Mouse (Mus musculus) layer of hippocampus, postnatal 14 days (tissue): ENCODE measurements around the gene Ripor2. TPM values are rescaled to one million over a fixed set of nuclear protein-coding genes. Genes with fewer than 3 reads are reported as not detected.

Experiments used
- DNase-seq, 2 experiments: peaks; one replicate each; pipeline ENCODE4 v3.0.0; 2021 to 2022; ENCODE audit warnings: low spot score in 2 of 2, mixed read lengths in 1 of 2
- total RNA-seq, 2 experiments: library from RNA; stranded (reverse); gene quantifications; 2 replicates each; pipeline ENCODE4 v1.2.3; 2021

Ripor2 gene
- total RNA-seq, 2 experiments from 2014 or later = 66.1 to 68.3 TPM

DNA sequence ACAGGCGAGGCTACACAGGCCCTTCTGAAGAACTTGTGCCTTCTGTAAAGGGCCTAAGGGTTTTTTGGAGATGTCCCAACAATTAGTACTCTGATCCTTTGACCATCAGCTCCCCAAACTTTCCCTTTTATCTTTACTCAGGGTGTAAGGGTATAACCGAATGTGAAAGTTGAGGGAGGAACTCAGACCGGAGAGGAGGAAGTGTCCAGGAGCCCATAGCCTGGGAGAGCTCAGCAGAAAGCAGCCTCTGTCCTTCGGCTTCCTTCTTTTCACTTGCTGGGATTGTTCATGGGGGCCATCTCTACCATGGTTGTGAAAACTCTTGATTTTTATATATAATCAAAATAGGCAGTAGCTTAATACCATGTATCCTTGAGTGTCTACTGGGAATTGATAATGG lies 116.8 kb downstream of the Ripor2 start:
- no peak for DNase-seq

DNA sequence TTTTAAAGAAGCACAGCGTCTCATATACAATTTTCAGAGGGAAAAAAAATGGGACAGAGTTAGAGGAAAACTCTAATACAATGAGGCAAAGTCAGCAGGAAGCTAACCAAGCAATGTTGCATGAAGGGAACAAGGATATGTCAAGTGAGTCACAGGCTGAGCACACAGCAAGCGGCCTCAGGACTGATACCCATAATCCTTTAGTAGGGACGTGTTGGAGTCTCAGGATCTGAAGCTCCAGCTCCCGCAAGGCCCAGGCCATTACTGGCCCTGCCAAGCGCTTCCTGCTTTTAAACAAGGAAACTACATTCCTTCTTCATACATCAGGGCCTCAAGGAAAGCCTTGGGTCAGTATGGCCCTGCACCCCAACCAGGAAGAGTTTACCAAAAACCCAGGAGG lies 120.1 kb downstream of the Ripor2 start:
- DNase-seq = no peak

DNA sequence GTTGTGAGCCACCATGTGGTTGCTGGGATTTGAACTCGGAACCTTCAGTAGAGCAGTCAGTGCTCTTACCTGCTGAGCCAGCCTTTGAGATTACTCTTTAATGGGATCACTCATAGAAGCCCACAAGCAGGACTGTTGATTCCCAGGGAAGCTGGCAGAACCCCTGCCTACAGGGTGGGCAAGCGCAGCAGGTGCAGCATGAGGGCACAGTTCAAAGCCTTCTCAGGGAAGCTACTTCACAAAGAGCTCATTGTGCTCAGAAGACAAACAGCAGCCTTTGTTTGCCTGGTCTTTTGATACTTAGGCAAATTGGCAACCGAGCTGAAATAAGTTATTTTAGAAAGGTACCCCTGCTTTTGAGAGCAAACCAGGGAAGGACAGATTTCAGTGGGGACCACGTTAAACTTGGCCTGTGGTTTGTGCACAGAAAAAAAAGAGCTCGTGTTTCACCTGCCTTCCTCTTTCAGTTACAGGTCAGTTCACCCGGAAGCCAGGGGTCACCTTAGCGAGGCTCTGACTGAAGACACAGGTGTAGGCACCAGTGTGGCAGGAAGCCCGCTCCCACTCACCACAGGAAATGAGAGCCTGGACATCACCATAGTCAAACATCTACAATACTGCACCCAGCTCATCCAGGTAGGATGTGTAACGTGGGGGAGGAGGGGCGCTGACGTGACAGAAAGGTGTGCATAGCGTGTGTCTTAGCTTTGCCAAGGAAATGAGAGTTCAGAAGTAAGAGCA lies 127.8 kb downstream of the Ripor2 start:
- no peak for DNase-seq

DNA sequence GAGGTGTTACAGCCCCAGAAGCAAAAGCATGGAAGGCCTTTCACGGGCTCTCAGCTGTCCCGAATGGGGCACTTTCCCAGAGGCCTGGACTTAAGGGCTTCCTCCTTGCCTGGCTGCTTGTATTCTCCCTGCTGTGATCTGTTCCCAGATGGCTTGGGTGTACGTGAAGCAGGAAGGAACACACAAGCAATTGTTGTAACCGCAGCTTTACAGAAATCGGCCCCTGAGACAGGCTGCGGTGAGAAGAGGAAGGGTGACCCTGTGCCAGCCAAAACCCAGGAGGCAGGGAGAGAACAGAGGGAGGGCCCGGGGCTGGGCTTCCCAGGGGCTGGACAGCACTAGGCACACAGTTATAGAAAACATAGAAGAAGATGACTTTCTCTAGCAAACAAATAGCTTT lies 129.0 kb downstream of the Ripor2 start:
- no peak for DNase-seq

DNA sequence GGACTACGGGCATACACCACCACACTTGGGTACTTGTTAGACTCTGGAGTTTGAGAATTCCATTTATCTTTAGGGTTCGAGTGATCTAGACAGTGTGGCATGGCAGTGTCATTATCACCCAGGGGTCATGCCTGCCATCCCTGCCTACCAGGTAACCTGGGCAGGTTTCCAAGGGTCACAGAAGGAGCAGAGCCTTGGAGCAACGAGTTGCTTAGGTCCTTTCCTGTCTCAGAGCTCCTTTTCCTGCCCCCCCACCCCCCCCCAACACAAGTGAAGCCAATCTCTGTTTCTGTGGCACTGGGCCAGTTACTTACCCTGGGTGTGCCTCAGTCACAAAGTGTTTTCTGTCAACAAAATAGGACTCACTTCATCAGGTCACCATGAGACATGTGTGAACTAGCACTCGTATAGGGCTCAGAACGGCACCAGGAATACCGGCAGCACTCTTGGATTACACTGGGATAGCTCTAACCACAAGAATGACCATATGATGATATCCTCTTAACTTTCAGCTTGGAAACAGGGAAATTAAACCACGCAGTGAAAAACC lies 130.7 kb downstream of the Ripor2 start:
- DNase-seq = no peak

DNA sequence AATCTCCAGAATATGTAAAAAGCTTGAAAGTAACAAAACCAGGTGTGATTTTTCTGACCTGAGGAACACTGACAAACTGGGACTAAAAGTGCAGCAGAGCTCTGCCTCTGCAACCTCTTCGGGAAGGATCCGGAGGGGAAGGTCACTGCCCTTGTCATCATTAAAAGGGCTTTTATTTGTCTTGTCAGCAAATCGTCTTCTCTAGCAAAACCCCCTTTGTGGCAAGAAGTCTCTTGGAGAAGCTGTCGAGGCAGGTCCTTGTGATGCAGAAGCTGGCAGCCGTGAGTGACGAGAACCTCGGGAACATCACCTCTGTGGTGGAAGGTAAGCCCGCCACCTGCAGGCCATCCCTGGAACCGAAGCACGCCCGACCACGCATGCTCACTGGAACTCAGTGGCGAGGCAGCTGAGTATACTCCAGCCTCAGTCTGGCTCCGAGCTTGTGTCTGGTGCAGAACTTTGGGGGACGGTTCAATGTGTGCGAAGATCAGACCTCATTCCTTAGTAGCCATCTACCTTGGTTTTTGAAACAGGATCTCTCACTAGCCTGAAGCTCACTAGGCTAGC lies 131.5 kb downstream of the Ripor2 start:
- peak; percentile 90 to 92 for DNase-seq

DNA sequence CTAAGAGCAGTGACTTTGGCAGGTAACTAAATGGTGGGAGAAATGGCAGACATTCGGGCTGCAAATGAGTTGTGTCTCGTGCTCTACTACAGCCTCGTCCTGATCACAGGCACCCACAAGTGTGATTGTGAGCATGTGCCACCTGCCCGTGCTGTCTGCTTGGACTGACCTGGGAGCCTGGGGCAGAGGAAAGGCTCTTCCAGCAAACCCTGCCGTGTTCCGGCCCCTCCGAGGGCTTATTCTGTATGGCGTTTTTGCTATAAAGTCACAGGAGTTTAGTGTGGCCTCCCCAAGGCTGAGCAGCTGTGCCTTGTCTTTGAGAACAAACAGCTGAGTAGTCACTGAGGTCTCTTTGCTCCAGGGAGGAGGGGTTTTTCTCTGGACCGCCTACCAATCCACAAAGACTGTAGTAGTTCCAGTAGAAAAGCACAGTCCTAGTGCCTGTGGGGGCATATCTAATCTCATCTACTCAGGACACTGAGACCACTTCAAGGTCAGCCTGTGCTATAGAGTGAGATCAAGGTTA lies 132.4 kb downstream of the Ripor2 start:
- no peak for DNase-seq

GRCm38 (mm10) chr13:24715601-24716000 lies 133.6 kb downstream of the Ripor2 start:
- DNase-seq = no peak

- DNase-seq = no peak
Observed at GRCm38 (mm10) chr13:24716441-24716840, 134.5 kb downstream of the Ripor2 start.

DNA sequence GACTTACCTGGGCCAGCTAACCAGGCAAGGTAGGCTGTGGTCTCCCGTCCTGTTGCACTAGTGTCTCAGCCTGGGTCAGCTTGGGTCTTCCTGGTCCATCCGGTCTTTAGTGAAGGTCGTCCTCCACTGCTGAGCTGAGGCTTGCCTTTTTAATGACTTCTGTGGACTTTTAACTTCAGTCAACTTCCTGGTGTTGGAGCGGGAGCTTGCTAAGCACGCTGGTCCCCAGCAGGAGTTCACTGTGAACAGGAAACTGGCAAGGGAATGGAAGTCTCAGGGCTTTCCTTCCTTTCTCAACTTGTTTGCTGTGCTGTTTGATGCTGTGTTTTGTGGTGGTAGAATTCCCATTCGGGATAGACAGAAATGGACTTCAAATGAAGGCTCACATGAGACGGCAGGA lies 135.7 kb downstream of the Ripor2 start:
- DNase-seq = no peak

DNA sequence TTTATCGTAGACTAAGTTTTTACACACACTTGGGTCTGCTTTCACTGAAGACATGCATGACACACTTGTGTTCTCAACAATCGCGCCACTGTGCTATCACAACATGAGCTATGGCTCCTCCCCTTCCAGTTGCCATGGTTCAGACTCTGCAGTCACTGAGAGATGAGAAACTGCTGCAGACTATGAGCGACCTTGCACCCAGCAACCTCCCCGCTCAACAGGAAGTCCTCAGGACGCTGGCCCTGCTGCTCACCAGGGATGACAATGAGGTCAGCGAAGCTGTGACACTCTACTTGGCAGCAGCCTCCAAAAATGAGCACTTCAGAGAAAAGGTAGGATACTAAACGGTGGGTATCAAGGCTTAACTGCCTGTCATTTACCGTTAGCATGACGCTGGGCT lies 139.5 kb downstream of the Ripor2 start:
- DNase-seq = no peak

DNA sequence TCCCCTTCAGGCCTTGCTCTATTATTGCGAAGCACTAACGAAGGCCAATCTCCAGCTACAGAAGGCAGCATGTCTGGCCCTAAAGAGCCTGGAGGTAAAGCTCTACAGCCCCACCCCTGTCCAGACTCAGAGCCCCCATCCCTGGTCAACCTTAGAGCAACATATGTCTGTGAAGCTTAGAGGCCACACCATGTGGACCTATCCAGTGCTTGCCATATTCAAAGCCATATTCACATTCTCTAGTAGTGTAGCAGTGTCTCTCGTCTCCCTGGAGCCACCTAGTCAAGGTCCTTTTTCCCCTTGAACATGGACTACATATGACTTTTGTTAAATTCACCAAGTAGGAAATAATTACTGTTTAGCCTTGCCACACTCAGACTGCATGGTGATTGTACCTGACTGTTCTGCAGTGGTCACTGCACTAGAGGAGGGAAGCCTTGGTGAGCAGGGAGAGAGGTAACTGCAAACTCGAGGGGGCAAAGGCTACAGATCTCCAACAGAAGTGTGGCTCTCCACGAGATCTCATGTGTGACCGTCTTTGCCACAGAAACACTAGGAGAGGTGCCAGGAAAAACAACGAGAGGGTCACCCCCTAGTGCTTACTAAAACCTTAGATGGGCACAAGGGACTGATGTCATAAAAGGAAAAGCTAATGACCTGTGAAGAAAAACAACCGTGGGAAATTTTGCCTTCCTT lies 141.9 kb downstream of the Ripor2 start:
- no peak for DNase-seq

GRCm38 (mm10) chr13:24724395-24724759 lies 142.4 kb downstream of the Ripor2 start:
- DNase-seq = no peak

- DNase-seq = no peak
Observed at GRCm38 (mm10) chr13:24729128-24729527, 147.1 kb downstream of the Ripor2 start.

DNA sequence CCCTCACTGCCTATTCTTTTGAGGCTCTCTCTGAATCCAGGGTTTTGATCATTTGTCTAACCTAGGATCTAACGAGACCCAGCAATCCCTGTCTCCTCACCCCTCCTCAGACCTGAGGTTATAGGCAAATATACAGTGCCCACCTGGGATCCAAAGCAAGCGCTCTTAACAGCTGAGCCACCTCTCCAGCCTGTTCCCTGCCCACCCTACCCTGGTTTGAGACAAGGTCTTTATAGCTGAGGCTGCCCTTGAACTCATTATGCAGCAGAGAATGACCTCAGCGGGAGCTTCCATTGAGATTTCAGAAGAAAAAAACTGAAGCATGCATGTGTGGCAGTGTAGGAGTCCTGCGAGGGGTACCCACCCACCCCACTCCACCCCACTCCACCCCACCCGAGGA lies 152.5 kb downstream of the Ripor2 start:
- DNase-seq = no peak

DNA sequence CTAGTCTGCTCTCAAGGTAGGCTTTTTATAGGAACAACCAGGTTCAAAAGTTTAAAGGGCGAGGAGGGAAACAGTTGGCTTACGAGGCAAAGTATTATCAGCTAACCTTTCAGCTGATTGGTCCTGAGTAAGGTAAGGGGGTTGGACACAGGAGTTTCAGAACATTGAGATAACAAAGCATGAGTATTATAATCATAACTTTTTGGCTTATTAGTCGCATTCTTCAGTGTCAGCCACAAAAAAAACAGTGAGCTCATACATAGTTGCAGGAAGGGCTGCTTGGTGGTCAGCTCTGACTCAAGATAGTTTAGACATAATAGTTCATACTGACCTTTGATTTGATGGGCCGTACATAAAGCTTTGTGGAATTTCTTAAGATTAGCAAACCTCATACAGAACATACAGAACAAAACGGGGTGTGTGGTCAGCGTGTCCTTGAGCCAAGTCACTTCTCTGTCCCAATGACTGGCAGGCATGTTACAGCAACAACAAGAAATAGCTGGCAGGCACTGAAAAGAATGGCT lies 153.7 kb downstream of the Ripor2 start:
- DNase-seq = no peak

GRCm38 (mm10) chr13:24741028-24741427 lies 159.0 kb downstream of the Ripor2 start, which contains the start of gene Armh2:
Gene Armh2, plus strand, starts transcription at chr13:24741232.
- DNase-seq = no peak

DNA sequence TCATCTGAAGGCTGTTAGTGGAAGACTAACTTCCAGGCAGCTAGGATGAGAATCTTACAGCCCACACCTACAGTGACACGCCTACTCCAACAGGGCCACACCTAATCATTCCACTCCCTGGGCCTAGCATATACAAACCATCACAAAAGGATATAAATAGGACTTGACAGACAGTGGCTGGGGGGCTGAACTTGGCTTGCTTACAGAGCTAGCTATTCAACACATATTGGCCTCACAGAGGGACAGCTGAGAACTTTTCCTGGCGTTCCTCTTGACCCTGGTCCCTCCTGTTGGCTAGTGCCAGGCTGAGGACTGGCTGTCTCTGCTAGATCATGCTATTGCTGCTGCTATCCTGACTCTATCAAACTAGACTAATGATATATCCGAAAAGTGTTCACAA lies 165.8 kb downstream of the Ripor2 start:
- no peak for DNase-seq

- no peak for DNase-seq
Observed at GRCm38 (mm10) chr13:24750807-24751206, 168.8 kb downstream of the Ripor2 start.

DNA sequence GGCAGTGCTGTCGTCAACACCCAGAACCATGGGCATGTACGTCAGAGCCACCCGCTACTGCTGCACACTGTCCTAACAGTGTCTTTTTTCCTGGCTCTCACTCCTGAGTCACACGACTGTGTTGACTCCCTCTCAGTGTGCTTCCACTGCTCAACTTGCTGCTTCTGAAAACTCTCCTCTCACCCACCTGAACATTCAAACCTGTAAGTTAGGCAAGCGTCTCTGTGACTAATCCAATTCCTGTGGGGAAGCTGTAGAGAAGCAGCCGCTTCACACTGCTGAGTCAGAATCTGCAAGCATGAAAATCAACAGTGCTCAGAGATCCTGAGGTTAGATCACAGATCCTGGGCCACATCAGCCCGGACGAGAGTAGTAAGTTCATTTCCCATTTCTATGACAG lies 169.4 kb downstream of the Ripor2 start:
- no peak for DNase-seq

- no peak for DNase-seq
Observed at GRCm38 (mm10) chr13:24756756-24757155, 174.8 kb downstream of the Ripor2 start.
